Mouse (Mus musculus): ENCODE measurements around the gene Kif6.

DNA sequence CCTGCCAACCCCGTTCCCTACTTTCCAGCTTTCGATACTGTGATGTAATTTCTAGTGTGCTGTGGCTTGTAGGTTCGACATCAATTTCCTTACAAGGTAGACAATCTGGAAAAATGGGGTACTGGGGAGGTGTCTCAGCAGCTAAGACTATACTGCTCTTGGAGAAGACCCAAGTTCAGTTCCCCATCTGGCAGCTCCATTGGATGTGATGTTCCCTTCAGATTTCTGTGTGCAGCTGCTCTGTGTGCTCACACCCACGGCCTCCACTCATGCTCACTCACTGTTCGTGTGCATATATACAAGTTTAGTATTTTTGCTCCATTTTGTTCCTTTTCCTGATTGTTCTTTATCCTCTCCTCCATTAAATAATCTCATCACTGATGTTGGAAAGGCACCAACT, 51.8 kb downstream of the Kif6 start:
- no peak for TF ChIP-seq CTCF (IDR thresholded peaks at IDR 0.05)
- no peak for TF ChIP-seq EP300 (IDR thresholded peaks at IDR 0.05)

All from lung, postnatal 0 days (tissue).